Mouse (Mus musculus) layer of hippocampus, postnatal 14 days (tissue): ENCODE measurements at regions not wholly inside any gene's neighbourhood (a gene's known extent, or its start where the extent isn't known, plus 50 kb on each side); places are given as distances from the start of the nearest gene placed in this dataset.
"Not testable (repeated sequence)": the region's sequence is repeated elsewhere in the genome, so short reads cannot be mapped to it uniquely, and the experiment has no call there.

Experiments used
- DNase-seq, 2 experiments: peaks; one replicate each; pipeline ENCODE4 v3.0.0; 2021 to 2022; ENCODE audit warnings: low spot score in 2 of 2, mixed read lengths in 1 of 2

GRCm38 (mm10) chr11:13605152-13605697, 993.9 kb upstream of the Pom121l12 start:
- no peak for DNase-seq

- no peak for DNase-seq
Observed at GRCm38 (mm10) chr11:13584726-13585125, 1014.4 kb upstream of the Pom121l12 start.

- no peak for DNase-seq
Observed at GRCm38 (mm10) chr11:13555267-13555666, 1043.8 kb upstream of the Pom121l12 start.

DNA sequence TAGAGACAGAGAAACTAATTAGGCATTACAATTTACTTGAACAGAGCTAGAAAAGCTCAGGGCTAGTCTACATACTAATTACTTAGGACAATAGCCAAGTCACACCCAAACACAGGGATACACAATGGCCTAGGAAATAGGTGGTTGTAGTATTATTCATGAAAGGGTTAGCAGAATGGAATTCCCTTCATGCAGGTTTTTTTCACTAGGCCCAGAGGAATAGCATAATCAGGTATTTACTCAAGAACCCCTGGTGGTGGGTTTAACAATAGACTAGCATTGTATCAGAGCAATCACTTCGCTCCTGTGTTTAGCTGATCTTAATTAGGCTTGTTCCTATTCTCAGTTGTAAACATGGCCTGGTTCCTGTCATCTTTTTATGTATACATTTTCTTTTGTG, 1054.9 kb upstream of the Cobl start:
- not testable (repeated sequence) for DNase-seq

DNA sequence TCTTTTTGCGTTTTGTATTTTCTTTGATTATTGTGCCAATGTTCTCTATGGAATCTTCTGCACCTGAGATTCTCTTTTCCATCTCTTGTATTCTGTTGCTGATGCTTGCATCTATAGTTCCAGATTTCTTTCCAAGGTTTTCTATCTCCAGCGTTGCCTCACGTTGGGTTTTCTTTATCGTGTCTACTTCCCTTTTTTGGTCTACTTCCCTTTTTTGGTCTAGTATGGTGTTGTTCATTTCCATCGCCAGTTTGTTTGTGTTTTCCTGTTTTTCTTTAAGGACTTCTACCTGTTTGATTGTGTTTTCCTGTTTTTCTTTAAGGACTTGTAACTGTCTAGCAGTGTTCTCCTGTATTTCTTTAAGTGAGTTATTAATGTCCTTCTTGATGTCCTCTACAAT, 1046.2 kb upstream of the Cobl start:
- DNase-seq = not testable (repeated sequence)

- DNase-seq = peak; percentile 5 to 54
Observed at GRCm38 (mm10) chr11:13485971-13486370, 1021.2 kb upstream of the Cobl start.

DNA sequence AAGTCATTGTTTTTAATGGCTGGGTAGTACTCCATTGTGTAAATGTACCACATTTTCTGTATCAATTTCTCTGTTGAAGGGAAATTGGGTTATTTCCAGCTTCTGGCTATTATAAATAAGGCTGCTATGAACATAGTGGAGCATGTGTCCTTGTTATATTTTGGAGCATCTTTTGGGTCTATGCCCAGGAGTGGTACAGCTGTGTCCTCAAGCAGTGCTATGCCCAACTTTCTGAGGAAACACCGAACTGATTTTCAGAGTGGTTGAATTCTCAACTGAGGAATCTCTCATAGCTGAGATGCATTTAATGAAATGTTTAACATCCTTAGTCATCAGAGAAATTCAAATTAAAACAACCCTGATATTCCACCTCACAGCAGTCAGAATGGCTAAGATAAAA, 986.8 kb upstream of the Cobl start:
- not testable (repeated sequence) for DNase-seq

DNA sequence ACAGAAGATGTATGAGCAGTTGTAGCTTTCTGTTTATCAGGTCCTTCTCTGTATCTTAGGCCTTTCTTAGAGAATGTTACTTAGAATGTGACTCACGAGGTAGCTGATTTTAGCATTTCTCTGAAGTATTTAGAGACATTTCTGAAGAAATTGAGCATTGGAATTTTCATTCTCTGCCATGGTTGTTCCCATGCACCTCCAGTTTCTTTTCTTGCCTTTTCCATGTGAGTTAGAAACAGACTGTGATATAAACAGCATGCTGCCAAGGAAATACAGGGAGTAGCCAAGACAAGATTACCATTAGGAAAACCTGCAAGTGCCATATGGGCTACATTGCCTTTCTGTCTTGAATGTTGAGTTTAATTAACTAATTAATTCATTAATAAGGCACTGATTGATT, 971.7 kb upstream of the Cobl start:
- DNase-seq = no peak

- not testable (repeated sequence) for DNase-seq
Observed at GRCm38 (mm10) chr11:13417881-13418280, 953.1 kb upstream of the Cobl start.
